Mouse (Mus musculus): ENCODE measurements around the gene Olfr1453. TPM values are rescaled to one million over a fixed set of nuclear protein-coding genes. Genes with fewer than 3 reads are reported as not detected.
"Not testable (repeated sequence)": the region's sequence is repeated elsewhere in the genome, so short reads cannot be mapped to it uniquely, and the experiment has no call there.

Gene Olfr1453
- not detected in 2 replicates for polyA plus RNA-seq (2014; fragmentation: Nextera tagmentation; extraction: Ambion mirVana)

DNA sequence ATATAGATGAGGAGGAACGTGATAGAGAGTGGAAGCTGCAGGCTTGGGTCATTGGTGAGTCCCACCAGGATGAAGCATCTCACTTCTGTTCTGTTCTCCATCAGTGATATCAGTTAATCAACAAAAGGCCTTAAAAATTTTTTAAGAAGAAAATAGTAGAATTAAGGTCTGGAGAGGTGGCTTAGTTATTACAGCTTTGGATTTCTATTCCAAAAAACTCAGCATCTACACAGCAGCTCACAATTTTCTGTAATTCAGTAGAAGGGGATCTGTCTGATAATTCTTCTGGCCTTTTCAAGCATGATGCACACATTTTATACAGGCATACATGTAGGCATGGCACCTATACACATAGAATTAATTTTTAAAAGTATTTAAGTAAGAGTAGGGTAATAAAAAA lies at the start of gene Olfr1453:
TSS of gene Olfr1453 (minus strand) at position 101 of the 400 bp plus-strand sequence.
- Histone ChIP-seq H3K9me3 (ENCODE audit: control insufficient read depth, low read length) (peaks cover 7% of the 10 kb centered on the region; the same call in 1 of the 2 replicates), H3K4me2 (replicated peaks) (no peak within 1 kb of the TSS), H3K4me3 (replicated peaks; ENCODE audit: low read length) (no peak within 1 kb of the TSS), H3K4me1 (replicated peaks; ENCODE audit: control insufficient read depth, insufficient read depth, low read length) (no peaks in the 10 kb centered on the region), H3K27ac (no peak within 1 kb of the TSS), H3K9ac (no peak within 1 kb of the TSS), H3K36me3 (replicated peaks; ENCODE audit: control insufficient read depth, insufficient read depth) (no peaks in the 10 kb centered on the region), H3K27me3 (ENCODE audit: control insufficient read depth, insufficient read depth, low read length) (no peaks in the 10 kb centered on the region)
- no peak for DNase-seq (ENCODE audit: low spot score)
- no peak for ATAC-seq (ENCODE audit: low FRiP score)
- WGBS: 55% methylated on average over 1 of the region's 1 CpGs

DNA sequence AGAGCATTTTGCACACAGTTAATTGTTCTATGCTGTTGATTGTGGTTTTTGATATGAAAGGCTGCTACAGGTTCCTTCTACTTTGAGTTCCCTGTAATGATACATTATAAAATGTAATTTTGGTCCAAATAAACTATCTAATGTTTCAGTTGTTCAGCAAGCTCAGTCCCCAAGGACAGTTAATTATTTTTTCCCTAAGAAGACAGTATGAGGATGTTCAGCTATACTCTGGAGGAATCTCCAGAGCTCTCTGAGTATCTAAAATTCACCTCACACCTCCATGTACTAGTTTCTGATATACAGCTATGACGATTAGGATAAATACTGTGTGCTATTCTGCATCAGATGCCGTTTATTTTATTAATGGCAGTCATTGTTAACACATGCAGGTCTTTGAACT lies 32.2 kb upstream of the Olfr1453 start, which contains the start of gene Olfr1454:
TSS of gene Olfr1454 (plus strand) at position 301 of the 400 bp plus-strand sequence.
- peaks cover 16% of the 10 kb centered on the region for H3K9me3 ChIP-seq (ENCODE audit: control insufficient read depth, low read length)
- H3K4me2 ChIP-seq (replicated peaks): no peak within 1 kb of the TSS
- no peak within 1 kb of the TSS for H3K4me3 ChIP-seq (replicated peaks; ENCODE audit: low read length)
- DNase-seq (ENCODE audit: low spot score) (no peak), ATAC-seq (ENCODE audit: low FRiP score) (no peak)
- H3K9ac ChIP-seq: no peak within 1 kb of the TSS
- no peak within 1 kb of the TSS for H3K27ac ChIP-seq
- H3K27me3 ChIP-seq (ENCODE audit: control insufficient read depth, insufficient read depth, low read length): no peaks in the 10 kb centered on the region
- no peaks in the 10 kb centered on the region for H3K36me3 ChIP-seq (replicated peaks; ENCODE audit: control insufficient read depth, insufficient read depth)
- H3K4me1 ChIP-seq (replicated peaks; ENCODE audit: control insufficient read depth, insufficient read depth, low read length): no peaks in the 10 kb centered on the region
- WGBS: 75% methylated on average over 2 of the region's 2 CpGs

DNA sequence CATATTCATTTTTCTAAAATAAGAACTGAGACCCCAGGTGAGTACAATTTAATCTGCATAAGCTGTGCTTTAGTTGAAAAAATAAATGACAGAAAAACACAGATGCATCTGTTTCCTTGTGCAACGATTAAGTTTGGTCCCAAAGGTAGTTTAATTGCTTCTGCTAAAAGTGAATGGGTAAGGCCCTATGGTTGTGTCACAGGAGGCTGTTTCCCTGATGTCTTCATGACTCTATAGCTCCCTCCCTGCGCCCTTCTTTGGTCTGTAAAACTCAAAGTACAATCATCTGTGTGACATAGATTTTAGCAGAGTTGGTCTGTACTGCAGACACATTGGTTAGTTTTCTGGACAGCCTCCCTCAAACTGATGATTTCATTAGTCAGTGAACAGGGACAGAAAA lies 33.4 kb downstream of the Olfr1453 start, which contains the start of gene Olfr1451:
TSS of gene Olfr1451 (plus strand) at position 301 of the 400 bp plus-strand sequence.
- no peak within 1 kb of the TSS for H3K27ac ChIP-seq
- ATAC-seq (ENCODE audit: low FRiP score) (no peak), DNase-seq (ENCODE audit: low spot score) (no peak)
- peaks cover 18% of the 10 kb centered on the region for H3K9me3 ChIP-seq (ENCODE audit: control insufficient read depth, low read length)
- H3K4me1 ChIP-seq (replicated peaks; ENCODE audit: control insufficient read depth, insufficient read depth, low read length): no peaks in the 10 kb centered on the region
- 74% methylated on average over 2 of the region's 2 CpGs for WGBS
- H3K9ac ChIP-seq: no peak within 1 kb of the TSS
- no peak within 1 kb of the TSS for H3K4me3 ChIP-seq (replicated peaks; ENCODE audit: low read length)
- no peak within 1 kb of the TSS for H3K4me2 ChIP-seq (replicated peaks)
- H3K36me3 ChIP-seq (replicated peaks; ENCODE audit: control insufficient read depth, insufficient read depth): no peaks in the 10 kb centered on the region
- H3K27me3 ChIP-seq (ENCODE audit: control insufficient read depth, insufficient read depth, low read length): no peaks in the 10 kb centered on the region

DNA sequence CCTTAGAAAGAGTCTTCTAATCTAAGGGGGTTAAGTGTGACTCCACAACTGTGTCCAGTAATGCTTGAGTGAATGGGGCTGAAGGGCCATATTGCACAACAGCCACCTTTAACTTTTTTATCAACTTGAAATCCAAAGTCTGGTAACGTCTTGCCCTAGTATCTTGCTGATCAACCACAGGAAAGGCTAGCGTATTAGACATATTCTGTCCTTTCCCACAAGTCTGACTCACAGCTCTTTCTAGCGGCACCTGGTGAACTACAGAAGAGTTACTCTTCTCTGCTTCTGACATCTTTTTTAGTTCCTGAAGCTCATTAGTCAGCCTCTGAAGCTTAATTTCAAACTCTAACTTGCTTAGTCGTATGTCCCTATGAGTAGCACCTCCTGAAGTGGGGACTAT lies 35.8 kb downstream of the Olfr1453 start:
- not testable (repeated sequence) for H3K27ac ChIP-seq; ATAC-seq (ENCODE audit: low FRiP score); H3K36me3 ChIP-seq (replicated peaks; ENCODE audit: control insufficient read depth, insufficient read depth); H3K4me1 ChIP-seq (replicated peaks; ENCODE audit: control insufficient read depth, insufficient read depth, low read length); DNase-seq (ENCODE audit: low spot score); H3K9ac ChIP-seq; H3K4me2 ChIP-seq (replicated peaks); H3K9me3 ChIP-seq (ENCODE audit: control insufficient read depth, low read length); H3K27me3 ChIP-seq (ENCODE audit: control insufficient read depth, insufficient read depth, low read length); H3K4me3 ChIP-seq (replicated peaks; ENCODE audit: low read length)
- 97% methylated on average over 4 of the region's 4 CpGs for WGBS

Other genes starting within 250 kb of the Olfr1453 start
- 8.5 and 9.6 TPM in 2 replicates for gene Zfp91, start 232.2 kb downstream of the Olfr1453 start, polyA plus RNA-seq (2014; fragmentation: Nextera tagmentation; extraction: Ambion mirVana)
- 0.83 and 1.1 TPM in 2 replicates for gene Lpxn, start 232.1 kb downstream of the Olfr1453 start, polyA plus RNA-seq (2014; fragmentation: Nextera tagmentation; extraction: Ambion mirVana)
- not detected in 2 replicates for gene Gm5244, start 181.6 kb downstream of the Olfr1453 start, polyA plus RNA-seq (2014; fragmentation: Nextera tagmentation; extraction: Ambion mirVana)
- not detected in 2 replicates for gene Olfr1444, start 171.0 kb downstream of the Olfr1453 start, polyA plus RNA-seq (2014; fragmentation: Nextera tagmentation; extraction: Ambion mirVana)
- not detected in 2 replicates for gene Olfr1445, start 144.5 kb downstream of the Olfr1453 start, polyA plus RNA-seq (2014; fragmentation: Nextera tagmentation; extraction: Ambion mirVana)
- gene Olfr1446, start 134.8 kb downstream of the Olfr1453 start, polyA plus RNA-seq (2014; fragmentation: Nextera tagmentation; extraction: Ambion mirVana): not detected in 2 replicates
- gene Olfr1447, start 124.6 kb downstream of the Olfr1453 start, polyA plus RNA-seq (2014; fragmentation: Nextera tagmentation; extraction: Ambion mirVana): not detected in 2 replicates
- gene Olfr1448, start 103.9 kb downstream of the Olfr1453 start, polyA plus RNA-seq (2014; fragmentation: Nextera tagmentation; extraction: Ambion mirVana): not detected in 2 replicates
- not detected in 2 replicates for gene Olfr1449, start 97.5 kb downstream of the Olfr1453 start, polyA plus RNA-seq (2014; fragmentation: Nextera tagmentation; extraction: Ambion mirVana)
- gene Olfr1450, start 78.1 kb downstream of the Olfr1453 start, polyA plus RNA-seq (2014; fragmentation: Nextera tagmentation; extraction: Ambion mirVana): not detected in 2 replicates
- gene Olfr1451, start 33.3 kb downstream of the Olfr1453 start, polyA plus RNA-seq (2014; fragmentation: Nextera tagmentation; extraction: Ambion mirVana): not detected in 2 replicates
- gene Olfr1454, start 32.3 kb upstream of the Olfr1453 start, polyA plus RNA-seq (2014; fragmentation: Nextera tagmentation; extraction: Ambion mirVana): not detected in 2 replicates
- not detected in 2 replicates for gene Olfr1457, start 69.6 kb upstream of the Olfr1453 start, polyA plus RNA-seq (2014; fragmentation: Nextera tagmentation; extraction: Ambion mirVana)
- not detected in 2 replicates for gene Olfr1458, start 78.4 kb upstream of the Olfr1453 start, polyA plus RNA-seq (2014; fragmentation: Nextera tagmentation; extraction: Ambion mirVana)
- gene Olfr1459, start 121.2 kb upstream of the Olfr1453 start, polyA plus RNA-seq (2014; fragmentation: Nextera tagmentation; extraction: Ambion mirVana): not detected in 2 replicates
- not detected in 2 replicates for gene Olfr1461, start 134.7 kb upstream of the Olfr1453 start, polyA plus RNA-seq (2014; fragmentation: Nextera tagmentation; extraction: Ambion mirVana)
- gene Olfr1462, start 157.4 kb upstream of the Olfr1453 start, polyA plus RNA-seq (2014; fragmentation: Nextera tagmentation; extraction: Ambion mirVana): not detected in 2 replicates
- not detected in 2 replicates for gene Olfr1463, start 203.0 kb upstream of the Olfr1453 start, polyA plus RNA-seq (2014; fragmentation: Nextera tagmentation; extraction: Ambion mirVana)

Data from hindbrain, embryonic 14.5 days (tissue).